Mouse (Mus musculus) MEL (cell line): ENCODE results near the gene Ncbp2. TPM values are rescaled to one million over a fixed set of nuclear protein-coding genes. Genes with fewer than 3 reads are reported as not detected.

Source experiments
- DNase-seq: peaks from one replicate; pipeline ENCODE4 v3.0.0; 2011; ENCODE audit warnings: low read depth, low spot score
- H3K27ac ChIP-seq: 2 replicates; pipeline ENCODE4 v1.5.1; 2012; ENCODE audit warnings: low read depth, mild to moderate bottlenecking, control low read depth, low read length, moderate library complexity; ENCODE audit not compliant: control insufficient read depth
- H3K27me3 ChIP-seq, 2 experiments: fragments of 150-350 bp in 1 of 2; sonication (generic) in 1 of 2; 2 replicates each; pipeline ENCODE4 v1.6.1; 2012; ENCODE audit warnings: low read length in 2 of 2, mild to moderate bottlenecking in 2 of 2, improper control_type of control experiment in 1 of 2, moderate library complexity in 1 of 2; ENCODE audit not compliant: insufficient read depth in 2 of 2, control insufficient read depth in 1 of 2
- H3K36me3 ChIP-seq, 2 experiments: 2 replicates each; pipeline ENCODE4 v1.6.1; 2012 to 2014; ENCODE audit warnings: low read length in 2 of 2, improper control_type of control experiment in 1 of 2, inconsistent platforms in 1 of 2, mild to moderate bottlenecking in 1 of 2; ENCODE audit not compliant: insufficient read depth in 2 of 2, control insufficient read depth in 1 of 2
- H3K4me1 ChIP-seq, 2 experiments: fragments of 150-350 bp in 1 of 2; sonication (generic) in 1 of 2; 2 replicates each; pipeline ENCODE4 v1.6.1; 2012; ENCODE audit warnings: low read length in 2 of 2, improper control_type of control experiment in 1 of 2, mild to moderate bottlenecking in 1 of 2; ENCODE audit not compliant: insufficient read depth in 2 of 2, control insufficient read depth in 1 of 2
- H3K4me3 ChIP-seq, 2 experiments: fragments of 150-350 bp in 1 of 2; sonication (generic) in 1 of 2; 2 replicates each; pipeline ENCODE4 v1.5.1; 2012; ENCODE audit warnings: low read depth in 2 of 2, low read length in 2 of 2, mild to moderate bottlenecking in 2 of 2, moderate library complexity in 2 of 2, control low read depth in 1 of 2, improper control_type of control experiment in 1 of 2; ENCODE audit not compliant: control insufficient read depth in 1 of 2, insufficient read depth in 1 of 2
- H3K79me2 ChIP-seq: 2 replicates; pipeline ENCODE4 v1.6.1; 2012; ENCODE audit warnings: mild to moderate bottlenecking, low read length, moderate library complexity; ENCODE audit not compliant: control insufficient read depth, poor library complexity, insufficient read depth
- H3K9ac ChIP-seq: 2 replicates; pipeline ENCODE4 v1.6.1; 2012; ENCODE audit warnings: low read depth, mild to moderate bottlenecking, control low read depth, low read length, moderate library complexity; ENCODE audit not compliant: control insufficient read depth, poor library complexity, severe bottlenecking
- H3K9me3 ChIP-seq: fragments of 150-350 bp; sonication (generic); replicated peaks from 2 replicates; pipeline ENCODE4 v1.6.1; 2012; ENCODE audit warnings: mild to moderate bottlenecking, low read length, improper control_type of control experiment, moderate library complexity; ENCODE audit not compliant: insufficient read depth
- BHLHE40 ChIP-seq: IDR thresholded peaks from 2 replicates; pipeline ENCODE4 v1.6.1; 2012; ENCODE audit warnings: low read depth, mild to moderate bottlenecking, inconsistent platforms, low read length, improper control_type of control experiment, borderline replicate concordance
- CTCF ChIP-seq, 3 experiments: IDR thresholded peaks in 2 of 3; conservative IDR thresholded peaks in 1 of 3; 2 replicates each; pipeline ENCODE4 v1.5.1; 2011 to 2012; ENCODE audit warnings: low read length in 3 of 3, low read depth in 2 of 3, mild to moderate bottlenecking in 2 of 3, improper control_type of control experiment in 1 of 3, inconsistent platforms in 1 of 3, mixed read lengths in 1 of 3, moderate library complexity in 1 of 3; ENCODE audit not compliant: control insufficient read depth in 1 of 3, insufficient read depth in 1 of 3, poor library complexity in 1 of 3, severe bottlenecking in 1 of 3
- EP300 ChIP-seq, 2 experiments: IDR thresholded peaks; 2 replicates each; pipeline ENCODE4 v1.6.1; 2011; ENCODE audit warnings: improper control_type of control experiment in 2 of 2, low read length in 2 of 2, low read depth in 1 of 2, mild to moderate bottlenecking in 1 of 2
- ETS1 ChIP-seq: IDR thresholded peaks from 2 replicates; pipeline ENCODE4 v1.6.1; 2012; ENCODE audit warnings: low read depth, mild to moderate bottlenecking, inconsistent platforms, low read length, improper control_type of control experiment, moderate library complexity
- GATA1 ChIP-seq: IDR thresholded peaks from 2 replicates; pipeline ENCODE4 v1.6.1; 2011; ENCODE audit warnings: low read depth, low read length, improper control_type of control experiment
- MEF2A ChIP-seq: IDR thresholded peaks from 2 replicates; pipeline ENCODE4 v1.6.1; 2014; ENCODE audit warnings: low read depth, mild to moderate bottlenecking, inconsistent platforms, low read length, improper control_type of control experiment; ENCODE audit not compliant: poor library complexity, insufficient replicate concordance, severe bottlenecking; ENCODE audit errors: extremely low read depth
- MYB ChIP-seq: IDR thresholded peaks from 2 replicates; pipeline ENCODE4 v1.6.1; 2011; ENCODE audit warnings: mild to moderate bottlenecking, low read depth, low read length, improper control_type of control experiment
- MYC ChIP-seq: IDR thresholded peaks from 2 replicates; pipeline ENCODE4 v1.6.1; 2011; ENCODE audit warnings: low read depth, mild to moderate bottlenecking, low read length, improper control_type of control experiment, moderate library complexity
- NRF1 ChIP-seq: IDR thresholded peaks from 2 replicates; pipeline ENCODE4 v1.6.1; 2014; ENCODE audit warnings: low read depth, mild to moderate bottlenecking, inconsistent platforms, low read length, improper control_type of control experiment, moderate library complexity; ENCODE audit not compliant: poor library complexity, insufficient read depth, severe bottlenecking
- RCOR1 ChIP-seq: IDR thresholded peaks from 2 replicates; pipeline ENCODE4 v1.6.1; 2012; ENCODE audit warnings: low read depth, mild to moderate bottlenecking, inconsistent platforms, low read length, improper control_type of control experiment
- SIN3A ChIP-seq: IDR thresholded peaks from 2 replicates; pipeline ENCODE4 v1.6.1; 2012; ENCODE audit warnings: low read length, improper control_type of control experiment, inconsistent platforms
- TAL1 ChIP-seq: IDR thresholded peaks from 2 replicates; pipeline ENCODE4 v1.6.1; 2012; ENCODE audit warnings: mild to moderate bottlenecking, inconsistent platforms, low read length, moderate library complexity, mixed read lengths
- ZKSCAN1 ChIP-seq: IDR thresholded peaks from 2 replicates; pipeline ENCODE4 v1.6.1; 2012; ENCODE audit warnings: low read depth, mild to moderate bottlenecking, inconsistent platforms, low read length, improper control_type of control experiment, moderate library complexity
- ZMIZ1 ChIP-seq: IDR thresholded peaks from 2 replicates; pipeline ENCODE4 v1.6.1; 2012; ENCODE audit warnings: low read depth, mild to moderate bottlenecking, inconsistent platforms, low read length, improper control_type of control experiment, moderate library complexity
- ZNF384 ChIP-seq: IDR thresholded peaks from 2 replicates; pipeline ENCODE4 v1.6.1; 2012; ENCODE audit warnings: low read depth, mild to moderate bottlenecking, inconsistent platforms, low read length, improper control_type of control experiment
- polyA plus RNA-seq, 2 experiments: library from polyadenylated mRNA; stranded (reverse) in 1 of 2; unstranded in 1 of 2; fragments of >175 nt in 1 of 2; fragments of >200 nt in 1 of 2; gene quantifications; 2 replicates each; pipeline versions ENCODE4 v1.2.1 to v1.2.4; 2012; ENCODE audit warnings: low replicate concordance in 2 of 2, low read depth in 1 of 2; ENCODE audit not compliant: insufficient read length in 2 of 2, insufficient read depth in 1 of 2, missing spikeins in 1 of 2
- total RNA-seq: library from RNA; depleted of rRNA; stranded (reverse); fragments of 300-350 nt; gene quantifications from 2 replicates; pipeline ENCODE4 v1.2.3, GENCODE M21; 2012

Gene Ncbp2
- total and polyA plus RNA-seq, 3 experiments: 100 to 222 TPM; not detected in 1

DNA sequence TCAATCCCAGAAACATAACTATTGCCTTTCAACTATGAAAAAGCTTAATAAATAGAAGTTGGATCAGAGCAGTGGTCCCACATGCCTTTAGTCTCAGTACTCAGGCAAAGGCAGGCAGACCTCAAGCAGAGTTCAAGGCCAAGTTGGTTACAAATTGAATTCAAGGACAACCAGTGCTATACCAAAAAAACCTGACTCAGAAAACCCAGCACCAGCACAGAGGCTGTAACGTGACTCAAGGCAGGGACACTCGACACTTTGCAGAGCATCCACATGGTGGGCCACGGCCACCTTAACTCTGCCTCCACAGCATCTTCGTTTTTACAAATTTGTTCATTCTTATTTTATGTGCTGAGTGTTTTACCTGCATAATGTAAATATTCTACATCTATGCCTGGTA lies 26.9 kb downstream of the Ncbp2 start:
- H3K9me3 ChIP-seq: no peaks in the 10 kb centered on the region

DNA sequence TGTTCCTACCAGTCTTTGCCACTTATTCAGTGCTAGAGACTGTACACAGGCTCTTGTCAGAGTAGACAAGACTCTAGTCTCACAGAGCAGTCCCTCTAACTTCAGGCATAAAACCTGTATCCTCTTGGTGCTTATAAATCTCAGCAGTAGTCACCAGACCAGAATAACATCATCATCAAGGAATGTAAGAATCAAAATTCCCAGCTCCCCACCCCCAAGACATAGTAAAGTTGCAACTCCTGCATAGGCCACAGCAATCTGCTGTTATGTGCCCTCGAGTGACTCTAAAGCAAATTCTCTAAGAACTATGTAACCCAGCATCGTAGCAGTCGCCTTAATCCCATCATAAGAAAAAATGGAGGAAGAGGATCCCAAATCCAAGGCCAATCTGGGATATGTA lies 31.2 kb downstream of the Ncbp2 start:
- no peak for DNase-seq
- no peak overlapping the region for H3K27ac ChIP-seq
- H3K27me3 ChIP-seq: no peaks in the 10 kb centered on the region
- no peaks in the 10 kb centered on the region for H3K4me1 ChIP-seq
- no peak overlapping the region for H3K4me3 ChIP-seq
- H3K9me3 ChIP-seq: no peaks in the 10 kb centered on the region
- no peaks in the 10 kb centered on the region for H3K79me2 ChIP-seq
- H3K9ac ChIP-seq: no peak overlapping the region
- TF ChIP-seq ZMIZ1 (no peak), MYB (no peak), RCOR1 (no peak), MEF2A (no peak), ETS1 (no peak), TAL1 (no peak), EP300 (IDR thresholded peaks at IDR 0.05; ENCODE audit: low read depth in 1 of 2, low read length in 2 of 2) (no peak), GATA1 (no peak), ZNF384 (no peak)
- peaks cover 0 to 7% of the 10 kb centered on the region in 2 experiments; a peak in 2 of 4 replicates for H3K36me3 ChIP-seq

More for the DNA sequence above, 26.9 kb downstream of the Ncbp2 start:
- no peaks in the 10 kb centered on the region for H3K27me3 ChIP-seq
- TF ChIP-seq MYC (no peak), TAL1 (no peak), ZKSCAN1 (no peak), BHLHE40 (no peak)
- TF ChIP-seq, all 39 proteins: peak for 0
- Histone ChIP-seq H3K4me1 (no peaks in the 10 kb centered on the region), H3K36me3 (peaks cover 0 to 12% of the 10 kb centered on the region in 2 experiments; a peak in 2 of 4 replicates), H3K9ac (no peak overlapping the region), H3K79me2 (no peaks in the 10 kb centered on the region), H3K4me3 (no peak overlapping the region), H3K27ac (no peak overlapping the region)
- DNase-seq: no peak

DNA sequence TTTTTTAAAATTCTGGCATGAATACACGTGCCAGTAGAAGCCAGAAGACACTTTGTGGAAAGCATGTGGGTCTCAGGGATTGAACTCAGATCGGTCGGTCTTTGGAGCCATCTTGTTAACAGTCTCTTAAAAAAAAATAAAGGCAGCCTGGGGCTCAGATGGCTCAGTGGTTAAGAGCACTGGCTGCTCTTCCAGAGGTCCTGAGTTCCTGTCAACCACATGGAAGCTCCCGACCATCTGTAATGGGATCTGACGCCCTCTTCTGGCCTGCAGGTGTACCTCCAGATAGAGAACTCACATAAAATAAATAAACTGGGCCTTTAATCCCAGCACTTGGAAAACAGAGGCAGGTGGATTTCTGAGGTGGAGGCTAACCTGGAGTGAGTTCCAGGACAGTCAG lies 32.6 kb downstream of the Ncbp2 start:
- Histone ChIP-seq H3K36me3 (peaks cover 0 to 5% of the 10 kb centered on the region in 2 experiments; a peak in 2 of 4 replicates), H3K4me3 (no peak overlapping the region), H3K79me2 (no peaks in the 10 kb centered on the region), H3K9ac (no peak overlapping the region), H3K27me3 (no peaks in the 10 kb centered on the region), H3K27ac (no peak overlapping the region), H3K9me3 (no peaks in the 10 kb centered on the region), H3K4me1 (no peaks in the 10 kb centered on the region)
- TF ChIP-seq CTCF (IDR thresholded peaks at IDR 0.05 in 2 of 3, conservative IDR thresholded peaks at IDR 0.05 in 1 of 3; ENCODE audit: control insufficient read depth in 1 of 3, insufficient read depth in 1 of 3, low read depth in 2 of 3, low read length in 3 of 3, poor library complexity in 1 of 3, severe bottlenecking in 1 of 3): peak; percentile 21 to 45 (median 37)
- TF ChIP-seq SIN3A: no peak
- peak; percentile 36; the same call in 1 of the 2 replicates for TF ChIP-seq MYC
- no peak for TF ChIP-seq NRF1
- TF ChIP-seq EP300 (IDR thresholded peaks at IDR 0.05; ENCODE audit: low read depth in 1 of 2, low read length in 2 of 2): no peak
- DNase-seq: peak; percentile 28
